Mouse (Mus musculus) liver, embryonic 11.5 days (tissue): ENCODE data around the gene Erbin. TPM values are rescaled to one million over a fixed set of nuclear protein-coding genes. Genes with fewer than 3 reads are reported as not detected.

Experiments
- ATAC-seq: fragments of 200-750 bp; cut with Nextera tagmentation; replicated peaks from 2 replicates; pipeline ENCODE4 v1.8.0; 2017; ENCODE audit warnings: moderate number of reproducible peaks, mild to moderate bottlenecking, moderate TSS enrichment, moderate library complexity; ENCODE audit not compliant: low FRiP score
- DNase-seq: peaks from one replicate; pipeline ENCODE4 v3.0.0-alpha.2; 2017; ENCODE audit warnings: low spot score
- H3K27ac ChIP-seq: fragments of 300-500 bp; sonication (generic); 2 replicates; pipeline ENCODE4 v1.5.1; 2014; ENCODE audit warnings: mild to moderate bottlenecking, low read depth, low read length, control low read depth
- H3K27me3 ChIP-seq: fragments of 300-500 bp; sonication (generic); replicated peaks from 2 replicates; pipeline ENCODE4 v1.6.1; 2014; ENCODE audit warnings: low read length, mixed read lengths; ENCODE audit not compliant: control insufficient read depth, insufficient read depth
- H3K36me3 ChIP-seq: fragments of 300-500 bp; sonication (generic); 2 replicates; pipeline ENCODE4 v1.6.1; 2014; ENCODE audit warnings: mild to moderate bottlenecking, low read length, moderate library complexity, mixed read lengths; ENCODE audit not compliant: control insufficient read depth, insufficient read depth
- H3K4me1 ChIP-seq: fragments of 300-500 bp; sonication (generic); replicated peaks from 2 replicates; pipeline ENCODE4 v1.6.1; 2014; ENCODE audit warnings: low read length, mixed read lengths; ENCODE audit not compliant: control insufficient read depth, insufficient read depth
- H3K4me2 ChIP-seq: fragments of 300-500 bp; sonication (generic); 2 replicates; pipeline ENCODE4 v1.6.1; 2014; ENCODE audit warnings: mild to moderate bottlenecking, control low read depth, moderate library complexity
- H3K4me3 ChIP-seq: fragments of 300-500 bp; sonication (generic); 2 replicates; pipeline ENCODE4 v1.5.1; 2014; ENCODE audit warnings: low read depth, low read length, control low read depth
- H3K9ac ChIP-seq: fragments of 300-500 bp; sonication (generic); 2 replicates; pipeline ENCODE4 v1.6.1; 2014; ENCODE audit warnings: low read depth, low read length, control low read depth
- H3K9me3 ChIP-seq: fragments of 300-500 bp; sonication (generic); 2 replicates; pipeline ENCODE4 v1.6.1; 2016; ENCODE audit warnings: low read length, inconsistent platforms, mixed read lengths; ENCODE audit not compliant: control insufficient read depth
- WGBS: fragments of 180-500 bp; shearing (Covaris S2); extraction: QIAGEN DNeasy Blood & Tissue Kit; methylation state at CpG from one replicate; pipeline ENCODE4 v1.1.7; 2014; 5-methylcytosine and 5-hydroxymethylcytosine counted together
- polyA plus RNA-seq: library from polyadenylated mRNA; unstranded; fragments of >200 nt; fragmentation: Nextera tagmentation; extraction: Ambion mirVana; gene quantifications from 2 replicates; pipeline ENCODE4 v1.2.1, GENCODE M21; 2014

Erbin gene
- polyA plus RNA-seq, 1 experiment from 2014 or later = 16.2 TPM

DNA sequence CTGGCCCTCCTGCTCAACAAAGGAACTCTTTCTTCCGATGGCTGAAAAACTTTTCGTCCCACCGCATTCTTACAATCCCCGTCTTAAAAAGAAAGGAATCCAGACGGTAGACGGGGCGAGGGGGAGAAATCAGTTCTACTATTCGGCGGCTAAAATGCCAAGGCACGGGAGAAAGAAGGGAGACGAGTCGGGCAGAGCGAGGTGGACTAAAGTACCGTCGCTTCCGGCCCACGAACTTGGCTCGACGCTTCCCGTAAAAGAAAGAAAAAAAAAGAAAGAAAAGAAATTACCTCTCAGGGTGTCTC, 406 bp downstream of the Erbin start:
- Histone ChIP-seq H3K4me2 (peak overlapping the region; percentile 86), H3K27me3 (no peaks in the 10 kb centered on the region), H3K36me3 (no peaks in the 10 kb centered on the region), H3K27ac (peak overlapping the region; percentile 99), H3K4me3 (peak overlapping the region; percentile 78), H3K4me1 (no peaks in the 10 kb centered on the region; the same call in 1 of the 2 replicates), H3K9me3 (no peaks in the 10 kb centered on the region), H3K9ac (peak overlapping the region; percentile 97)
- DNase-seq (no peak), ATAC-seq (no peak)
- WGBS = 0% methylated on average over 20 of the region's 20 CpGs

- peak overlapping the region; percentile 78 for H3K4me3 ChIP-seq
- DNase-seq = peak; percentile 39
- peak overlapping the region; percentile 97 for H3K9ac ChIP-seq
- H3K27me3 ChIP-seq = no peaks in the 10 kb centered on the region
- no peak for ATAC-seq
- H3K4me2 ChIP-seq = peak overlapping the region; percentile 86
- H3K4me1 ChIP-seq = no peaks in the 10 kb centered on the region; the same call in 1 of the 2 replicates
- WGBS = under 1% methylated on average over 32 of the region's 32 CpGs
- peak overlapping the region; percentile 99 for H3K27ac ChIP-seq
- H3K9me3 ChIP-seq = no peaks in the 10 kb centered on the region
- H3K36me3 ChIP-seq = no peaks in the 10 kb centered on the region
Measured at GRCm38 (mm10) chr13:103919234-103919955, 919 bp downstream of the Erbin start.

DNA sequence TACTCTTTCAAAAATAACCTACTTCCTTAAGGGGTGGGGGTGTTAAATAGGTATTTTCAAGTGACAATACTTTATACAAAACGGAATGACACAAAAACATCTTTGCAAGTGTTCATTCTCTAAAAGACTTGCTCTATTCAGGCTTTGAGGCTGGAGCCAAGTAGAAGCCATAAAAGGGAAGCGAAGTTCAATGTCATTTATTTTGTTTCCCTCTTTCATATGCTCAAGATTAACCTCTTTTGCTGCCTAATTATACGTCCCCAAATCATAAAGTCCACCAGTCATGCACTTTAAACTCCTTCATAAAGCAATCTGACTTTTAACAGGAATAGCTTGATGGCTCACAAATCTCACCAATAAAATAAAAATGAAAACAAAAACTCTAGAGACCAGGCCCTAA, 1.9 kb downstream of the Erbin start:
- peak overlapping the region; percentile 78 for H3K4me3 ChIP-seq
- no peaks in the 10 kb centered on the region for H3K27me3 ChIP-seq
- H3K27ac ChIP-seq = no peak overlapping the region
- no peak for DNase-seq
- no peak for ATAC-seq
- H3K4me1 ChIP-seq = no peaks in the 10 kb centered on the region; the same call in 1 of the 2 replicates
- no peaks in the 10 kb centered on the region for H3K36me3 ChIP-seq
- WGBS = 45% methylated on average over 3 of the region's 3 CpGs
- no peak overlapping the region for H3K9ac ChIP-seq
- peak overlapping the region; percentile 86 for H3K4me2 ChIP-seq
- H3K9me3 ChIP-seq = no peaks in the 10 kb centered on the region

DNA sequence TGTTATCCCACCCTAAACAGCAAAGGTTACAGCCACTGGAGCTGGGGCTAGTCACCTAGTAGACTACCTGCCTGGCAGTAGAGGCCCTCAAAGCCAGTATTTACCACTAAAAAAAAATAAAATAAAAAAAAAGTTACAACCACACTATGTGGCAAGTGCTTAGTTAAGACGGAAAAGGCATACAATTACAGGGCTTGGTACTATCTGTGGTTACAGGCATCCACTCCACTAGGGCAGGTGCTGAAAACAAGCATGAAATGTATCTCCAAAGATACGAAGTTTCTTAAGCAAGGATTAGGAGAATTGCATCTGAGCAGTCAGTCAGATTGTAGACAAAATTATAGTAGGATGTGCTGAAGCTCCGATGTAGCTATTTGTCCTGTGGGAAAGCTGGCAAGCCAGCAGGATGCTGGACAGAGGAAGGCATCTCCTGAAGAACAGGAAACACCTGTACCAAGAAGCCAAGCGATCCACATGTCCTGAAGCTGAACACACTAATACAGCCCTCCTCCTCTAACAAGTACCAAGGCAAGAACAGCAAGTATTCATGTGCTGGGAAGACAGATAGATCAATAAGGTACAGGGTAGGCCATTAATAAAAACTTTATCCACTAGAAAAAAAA, 6.1 kb downstream of the Erbin start:
- no peak overlapping the region for H3K27ac ChIP-seq
- ATAC-seq (no peak), DNase-seq (no peak)
- H3K4me2 ChIP-seq = no peak overlapping the region
- H3K9me3 ChIP-seq = no peaks in the 10 kb centered on the region
- 69% methylated on average over 4 of the region's 4 CpGs for WGBS
- no peak overlapping the region for H3K9ac ChIP-seq
- H3K27me3 ChIP-seq = no peaks in the 10 kb centered on the region
- H3K4me3 ChIP-seq = no peak overlapping the region
- H3K4me1 ChIP-seq = no peaks in the 10 kb centered on the region
- H3K36me3 ChIP-seq = no peaks in the 10 kb centered on the region

DNA sequence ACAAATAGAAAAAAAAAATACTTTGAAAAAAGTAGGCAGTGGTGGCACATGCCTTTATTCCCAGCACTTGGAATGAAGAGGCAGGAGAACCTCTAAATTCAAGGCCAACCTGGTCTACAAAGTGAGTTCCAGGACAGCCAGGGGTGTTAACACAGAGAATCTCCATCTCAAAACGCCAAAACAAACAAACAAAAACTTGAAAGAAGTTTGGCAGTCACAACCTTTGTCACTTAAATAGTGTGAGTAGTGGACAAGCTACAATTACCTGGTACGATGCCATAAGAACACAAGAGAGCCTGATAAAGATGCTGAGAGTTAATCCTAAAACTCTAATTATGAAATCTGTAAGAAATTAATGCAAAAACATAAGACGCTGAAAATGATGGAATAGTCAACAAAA, 8.0 kb downstream of the Erbin start:
- Histone ChIP-seq H3K4me1 (no peaks in the 10 kb centered on the region), H3K9me3 (no peaks in the 10 kb centered on the region), H3K36me3 (no peaks in the 10 kb centered on the region), H3K4me3 (no peak overlapping the region), H3K9ac (no peak overlapping the region), H3K27me3 (no peaks in the 10 kb centered on the region), H3K27ac (no peak overlapping the region), H3K4me2 (no peak overlapping the region)
- DNase-seq = no peak
- 78% methylated on average over 3 of the region's 3 CpGs for WGBS
- no peak for ATAC-seq

GRCm38 (mm10) chr13:103910598-103910997, 9.7 kb downstream of the Erbin start:
- H3K4me3 ChIP-seq = no peak overlapping the region
- no peaks in the 10 kb centered on the region for H3K36me3 ChIP-seq
- no peak overlapping the region for H3K4me2 ChIP-seq
- no peak overlapping the region for H3K27ac ChIP-seq
- H3K27me3 ChIP-seq = no peaks in the 10 kb centered on the region
- H3K9me3 ChIP-seq = no peaks in the 10 kb centered on the region
- no peak overlapping the region for H3K9ac ChIP-seq
- H3K4me1 ChIP-seq = no peaks in the 10 kb centered on the region
- ATAC-seq (no peak), DNase-seq (no peak)
- WGBS = 94% methylated on average over 1 of the region's 1 CpGs

DNA sequence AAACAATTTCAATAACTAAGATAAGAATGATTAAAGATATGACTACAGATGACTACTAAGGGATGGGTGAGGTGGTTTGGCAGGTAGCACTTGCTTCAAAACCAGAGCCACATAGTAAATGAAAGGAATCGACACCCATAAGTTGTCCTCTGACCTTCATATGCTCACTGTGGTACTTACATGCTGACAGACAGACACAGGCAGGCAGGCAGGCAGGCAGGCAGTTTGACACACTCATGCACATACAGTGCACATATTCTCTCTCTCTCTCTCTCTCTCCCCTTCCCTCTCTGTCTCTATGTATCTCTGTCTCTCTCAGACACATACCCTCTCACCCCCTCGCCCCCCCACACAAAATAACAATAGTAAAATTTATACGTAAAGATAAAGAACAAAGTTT, 10.4 kb downstream of the Erbin start:
- 76% methylated on average over 3 of the region's 3 CpGs for WGBS
- no peak overlapping the region for H3K4me3 ChIP-seq

DNA sequence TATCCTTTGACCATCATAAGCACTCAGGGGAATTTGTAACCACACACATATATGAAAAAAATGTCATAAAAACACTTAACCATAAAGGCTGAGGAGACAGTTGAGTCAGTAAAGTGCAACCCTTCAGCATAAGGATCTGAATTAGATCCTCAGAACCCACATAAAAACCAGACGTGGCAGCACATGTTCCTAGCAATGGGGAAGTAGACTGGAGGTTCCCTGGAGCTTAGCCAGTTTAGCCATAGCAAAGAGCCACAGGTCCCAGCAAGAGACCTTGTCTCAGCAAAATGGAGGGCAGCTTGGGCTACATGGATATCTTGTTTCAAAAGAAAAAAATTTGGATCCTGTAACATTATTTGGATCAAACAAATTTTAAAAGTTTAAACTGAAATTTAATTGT, 20.3 kb downstream of the Erbin start:
- no peak for ATAC-seq
- 63% methylated on average over 1 of the region's 1 CpGs for WGBS
- no peak overlapping the region for H3K27ac ChIP-seq

More for the DNA sequence above, 10.4 kb downstream of the Erbin start:
- ATAC-seq (no peak), DNase-seq (no peak)
- Histone ChIP-seq H3K27me3 (no peaks in the 10 kb centered on the region), H3K4me2 (no peak overlapping the region), H3K4me1 (no peaks in the 10 kb centered on the region), H3K27ac (no peak overlapping the region), H3K9ac (no peak overlapping the region), H3K36me3 (no peaks in the 10 kb centered on the region), H3K9me3 (no peaks in the 10 kb centered on the region)

GRCm38 (mm10) chr13:103897606-103898005, 22.7 kb downstream of the Erbin start:
- Histone ChIP-seq H3K27ac (no peak overlapping the region), H3K36me3 (peaks cover 3% of the 10 kb centered on the region; the same call in 1 of the 2 replicates), H3K9ac (no peak overlapping the region), H3K4me3 (no peak overlapping the region), H3K9me3 (no peaks in the 10 kb centered on the region), H3K27me3 (no peaks in the 10 kb centered on the region), H3K4me1 (no peaks in the 10 kb centered on the region), H3K4me2 (no peak overlapping the region)
- WGBS = 90% methylated on average over 4 of the region's 4 CpGs
- ATAC-seq (no peak), DNase-seq (no peak)

More for the DNA sequence above, 20.3 kb downstream of the Erbin start:
- Histone ChIP-seq H3K4me2 (no peak overlapping the region), H3K27me3 (no peaks in the 10 kb centered on the region), H3K36me3 (peaks cover 3% of the 10 kb centered on the region; the same call in 1 of the 2 replicates), H3K4me3 (no peak overlapping the region), H3K4me1 (no peaks in the 10 kb centered on the region), H3K9me3 (no peaks in the 10 kb centered on the region), H3K9ac (no peak overlapping the region)
- DNase-seq = no peak
